Mouse (Mus musculus) MEL (cell line): ENCODE measurements at regions not wholly inside any gene's neighbourhood (a gene's known extent, or its start where the extent isn't known, plus 50 kb on each side); places are given as distances from the start of the nearest gene placed in this dataset.
"Not testable (repeated sequence)": the region's sequence is repeated elsewhere in the genome, so short reads cannot be mapped to it uniquely, and the experiment has no call there.

Experiments
- DNase-seq: peaks from one replicate; pipeline ENCODE4 v3.0.0; 2011; ENCODE audit warnings: low read depth, low spot score
- H3K27ac ChIP-seq: 2 replicates; pipeline ENCODE4 v1.5.1; 2012; ENCODE audit warnings: low read depth, mild to moderate bottlenecking, control low read depth, low read length, moderate library complexity; ENCODE audit not compliant: control insufficient read depth
- H3K27me3 ChIP-seq, 2 experiments: fragments of 150-350 bp in 1 of 2; sonication (generic) in 1 of 2; 2 replicates each; pipeline ENCODE4 v1.6.1; 2012; ENCODE audit warnings: low read length in 2 of 2, mild to moderate bottlenecking in 2 of 2, improper control_type of control experiment in 1 of 2, moderate library complexity in 1 of 2; ENCODE audit not compliant: insufficient read depth in 2 of 2, control insufficient read depth in 1 of 2
- H3K36me3 ChIP-seq, 2 experiments: 2 replicates each; pipeline ENCODE4 v1.6.1; 2012 to 2014; ENCODE audit warnings: low read length in 2 of 2, improper control_type of control experiment in 1 of 2, inconsistent platforms in 1 of 2, mild to moderate bottlenecking in 1 of 2; ENCODE audit not compliant: insufficient read depth in 2 of 2, control insufficient read depth in 1 of 2
- H3K4me1 ChIP-seq, 2 experiments: fragments of 150-350 bp in 1 of 2; sonication (generic) in 1 of 2; 2 replicates each; pipeline ENCODE4 v1.6.1; 2012; ENCODE audit warnings: low read length in 2 of 2, improper control_type of control experiment in 1 of 2, mild to moderate bottlenecking in 1 of 2; ENCODE audit not compliant: insufficient read depth in 2 of 2, control insufficient read depth in 1 of 2
- H3K4me3 ChIP-seq, 2 experiments: fragments of 150-350 bp in 1 of 2; sonication (generic) in 1 of 2; 2 replicates each; pipeline ENCODE4 v1.5.1; 2012; ENCODE audit warnings: low read depth in 2 of 2, low read length in 2 of 2, mild to moderate bottlenecking in 2 of 2, moderate library complexity in 2 of 2, control low read depth in 1 of 2, improper control_type of control experiment in 1 of 2; ENCODE audit not compliant: control insufficient read depth in 1 of 2, insufficient read depth in 1 of 2
- H3K79me2 ChIP-seq: 2 replicates; pipeline ENCODE4 v1.6.1; 2012; ENCODE audit warnings: mild to moderate bottlenecking, low read length, moderate library complexity; ENCODE audit not compliant: control insufficient read depth, poor library complexity, insufficient read depth
- H3K9ac ChIP-seq: 2 replicates; pipeline ENCODE4 v1.6.1; 2012; ENCODE audit warnings: low read depth, mild to moderate bottlenecking, control low read depth, low read length, moderate library complexity; ENCODE audit not compliant: control insufficient read depth, poor library complexity, severe bottlenecking
- H3K9me3 ChIP-seq: fragments of 150-350 bp; sonication (generic); replicated peaks from 2 replicates; pipeline ENCODE4 v1.6.1; 2012; ENCODE audit warnings: mild to moderate bottlenecking, low read length, improper control_type of control experiment, moderate library complexity; ENCODE audit not compliant: insufficient read depth
- CHD1 ChIP-seq: IDR thresholded peaks from 2 replicates; pipeline ENCODE4 v1.6.1; 2012; ENCODE audit warnings: low read depth, mild to moderate bottlenecking, inconsistent platforms, low read length, improper control_type of control experiment
- CTCF ChIP-seq, 3 experiments: IDR thresholded peaks in 2 of 3; conservative IDR thresholded peaks in 1 of 3; 2 replicates each; pipeline ENCODE4 v1.5.1; 2011 to 2012; ENCODE audit warnings: low read length in 3 of 3, low read depth in 2 of 3, mild to moderate bottlenecking in 2 of 3, improper control_type of control experiment in 1 of 3, inconsistent platforms in 1 of 3, mixed read lengths in 1 of 3, moderate library complexity in 1 of 3; ENCODE audit not compliant: control insufficient read depth in 1 of 3, insufficient read depth in 1 of 3, poor library complexity in 1 of 3, severe bottlenecking in 1 of 3
- ELF1 ChIP-seq: IDR thresholded peaks from 2 replicates; pipeline ENCODE4 v1.6.1; 2014; ENCODE audit warnings: low read depth, mild to moderate bottlenecking, inconsistent platforms, low read length, improper control_type of control experiment, moderate library complexity
- EP300 ChIP-seq, 2 experiments: IDR thresholded peaks; 2 replicates each; pipeline ENCODE4 v1.6.1; 2011; ENCODE audit warnings: improper control_type of control experiment in 2 of 2, low read length in 2 of 2, low read depth in 1 of 2, mild to moderate bottlenecking in 1 of 2
- GABPA ChIP-seq: IDR thresholded peaks from 2 replicates; pipeline ENCODE4 v1.6.1; 2012; ENCODE audit warnings: low read depth, mild to moderate bottlenecking, inconsistent platforms, low read length, improper control_type of control experiment, moderate library complexity
- GATA1 ChIP-seq: IDR thresholded peaks from 2 replicates; pipeline ENCODE4 v1.6.1; 2011; ENCODE audit warnings: low read depth, low read length, improper control_type of control experiment
- HCFC1 ChIP-seq: IDR thresholded peaks from 2 replicates; pipeline ENCODE4 v1.6.1; 2012; ENCODE audit warnings: low read depth, mild to moderate bottlenecking, inconsistent platforms, low read length, improper control_type of control experiment, moderate library complexity
- MEF2A ChIP-seq: IDR thresholded peaks from 2 replicates; pipeline ENCODE4 v1.6.1; 2014; ENCODE audit warnings: low read depth, mild to moderate bottlenecking, inconsistent platforms, low read length, improper control_type of control experiment; ENCODE audit not compliant: poor library complexity, insufficient replicate concordance, severe bottlenecking; ENCODE audit errors: extremely low read depth
- MXI1 ChIP-seq: IDR thresholded peaks from 2 replicates; pipeline ENCODE4 v1.6.1; 2011; ENCODE audit warnings: mild to moderate bottlenecking, low read depth, low read length, improper control_type of control experiment
- NELFE ChIP-seq: IDR thresholded peaks from 2 replicates; pipeline ENCODE4 v1.6.1; 2011; ENCODE audit warnings: low read depth, low read length, improper control_type of control experiment
- POLR2A ChIP-seq, 2 experiments: IDR thresholded peaks; 2 replicates each; pipeline ENCODE4 v1.6.1; 2011 to 2012; ENCODE audit warnings: low read length in 2 of 2, mild to moderate bottlenecking in 2 of 2, control low read depth in 1 of 2, improper control_type of control experiment in 1 of 2, low read depth in 1 of 2, moderate library complexity in 1 of 2; ENCODE audit not compliant: control insufficient read depth in 1 of 2, insufficient read depth in 1 of 2, poor library complexity in 1 of 2
- POLR2AphosphoS2 ChIP-seq: IDR thresholded peaks from 2 replicates; pipeline ENCODE4 v1.6.1; 2011; ENCODE audit warnings: low read length, improper control_type of control experiment
- POLR2AphosphoS5 ChIP-seq: IDR thresholded peaks from 2 replicates; pipeline ENCODE4 v1.6.1; 2012; ENCODE audit warnings: low read depth, borderline replicate concordance, mild to moderate bottlenecking, inconsistent platforms, low read length, moderate library complexity, mixed read lengths
- SIN3A ChIP-seq: IDR thresholded peaks from 2 replicates; pipeline ENCODE4 v1.6.1; 2012; ENCODE audit warnings: low read length, improper control_type of control experiment, inconsistent platforms
- SMC3 ChIP-seq: IDR thresholded peaks from 2 replicates; pipeline ENCODE4 v1.6.1; 2011; ENCODE audit warnings: low read depth, low read length, improper control_type of control experiment
- UBTF ChIP-seq: IDR thresholded peaks from 2 replicates; pipeline ENCODE4 v1.6.1; 2012; ENCODE audit warnings: low read depth, mild to moderate bottlenecking, inconsistent platforms, low read length, improper control_type of control experiment, moderate library complexity, borderline replicate concordance; ENCODE audit not compliant: insufficient read depth
- USF1 ChIP-seq: IDR thresholded peaks from 2 replicates; pipeline ENCODE4 v1.6.1; 2014; ENCODE audit warnings: low read depth, mild to moderate bottlenecking, inconsistent platforms, low read length, improper control_type of control experiment, moderate library complexity
- ZMIZ1 ChIP-seq: IDR thresholded peaks from 2 replicates; pipeline ENCODE4 v1.6.1; 2012; ENCODE audit warnings: low read depth, mild to moderate bottlenecking, inconsistent platforms, low read length, improper control_type of control experiment, moderate library complexity

DNA sequence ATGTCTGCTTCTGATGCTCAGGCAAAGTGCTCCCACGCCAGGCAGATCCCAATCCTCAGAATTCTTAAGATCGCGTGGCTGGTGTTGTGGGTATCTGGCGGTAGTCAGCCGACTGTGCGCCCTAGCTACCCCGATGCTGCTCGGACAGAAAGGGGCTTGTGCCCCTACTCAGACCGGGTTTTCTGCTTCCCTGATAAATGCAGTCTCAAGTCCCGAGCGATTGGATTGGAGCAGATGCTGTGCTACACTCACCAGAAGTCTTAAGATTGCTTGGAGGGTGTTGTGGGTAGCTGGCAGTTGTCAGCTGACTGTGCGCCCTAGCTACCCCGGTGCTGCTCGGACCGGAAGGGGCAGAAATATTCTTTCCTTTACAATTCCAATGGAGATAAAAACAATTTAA is 99.3 kb downstream of the Gm7489 start:
- not testable (repeated sequence) for H3K9ac ChIP-seq, H3K9me3 ChIP-seq, H3K4me3 ChIP-seq, DNase-seq, H3K36me3 ChIP-seq, H3K4me1 ChIP-seq, H3K27ac ChIP-seq, H3K27me3 ChIP-seq, H3K79me2 ChIP-seq

DNA sequence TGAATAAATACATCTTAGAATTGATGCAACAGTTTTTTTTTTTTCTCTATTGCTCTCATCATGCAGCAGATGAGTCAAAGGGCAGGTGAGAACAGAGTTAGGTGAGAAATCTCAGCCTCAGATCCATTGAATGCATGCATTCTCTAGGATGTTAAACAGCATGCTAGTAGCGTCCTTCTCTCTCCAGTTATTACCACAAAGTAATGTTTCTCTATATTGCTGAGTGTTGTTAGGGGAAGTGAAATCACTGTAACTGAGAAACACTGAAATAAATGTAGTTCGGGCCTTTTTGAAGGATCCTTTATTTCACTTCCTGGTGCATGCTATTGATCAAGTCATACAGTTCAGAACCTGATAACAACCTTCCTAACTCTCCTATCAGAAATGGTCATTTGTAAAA is 105.2 kb downstream of the Gm7489 start:
- Histone ChIP-seq H3K4me1 (no peaks in the 10 kb centered on the region), H3K36me3 (no peaks in the 10 kb centered on the region), H3K9ac (no peak overlapping the region), H3K79me2 (no peaks in the 10 kb centered on the region), H3K4me3 (no peak overlapping the region), H3K27me3 (no peaks in the 10 kb centered on the region), H3K9me3 (no peaks in the 10 kb centered on the region), H3K27ac (no peak overlapping the region)
- TF ChIP-seq SMC3, result no peak
- no peak for TF ChIP-seq ELF1
- no peak for TF ChIP-seq POLR2AphosphoS2
- no peak for TF ChIP-seq ZMIZ1
- no peak for TF ChIP-seq HCFC1
- no peak for TF ChIP-seq GABPA
- TF ChIP-seq CTCF (IDR thresholded peaks at IDR 0.05 in 2 of 3, conservative IDR thresholded peaks at IDR 0.05 in 1 of 3; ENCODE audit: control insufficient read depth in 1 of 3, insufficient read depth in 1 of 3, low read depth in 2 of 3, low read length in 3 of 3, poor library complexity in 1 of 3, severe bottlenecking in 1 of 3), result no peak
- TF ChIP-seq POLR2AphosphoS5, result no peak
- no peak for TF ChIP-seq MEF2A
- no peak for TF ChIP-seq GATA1
- TF ChIP-seq SIN3A, result no peak
- TF ChIP-seq USF1, result no peak
- TF ChIP-seq NELFE, result no peak
- no peak for DNase-seq

DNA sequence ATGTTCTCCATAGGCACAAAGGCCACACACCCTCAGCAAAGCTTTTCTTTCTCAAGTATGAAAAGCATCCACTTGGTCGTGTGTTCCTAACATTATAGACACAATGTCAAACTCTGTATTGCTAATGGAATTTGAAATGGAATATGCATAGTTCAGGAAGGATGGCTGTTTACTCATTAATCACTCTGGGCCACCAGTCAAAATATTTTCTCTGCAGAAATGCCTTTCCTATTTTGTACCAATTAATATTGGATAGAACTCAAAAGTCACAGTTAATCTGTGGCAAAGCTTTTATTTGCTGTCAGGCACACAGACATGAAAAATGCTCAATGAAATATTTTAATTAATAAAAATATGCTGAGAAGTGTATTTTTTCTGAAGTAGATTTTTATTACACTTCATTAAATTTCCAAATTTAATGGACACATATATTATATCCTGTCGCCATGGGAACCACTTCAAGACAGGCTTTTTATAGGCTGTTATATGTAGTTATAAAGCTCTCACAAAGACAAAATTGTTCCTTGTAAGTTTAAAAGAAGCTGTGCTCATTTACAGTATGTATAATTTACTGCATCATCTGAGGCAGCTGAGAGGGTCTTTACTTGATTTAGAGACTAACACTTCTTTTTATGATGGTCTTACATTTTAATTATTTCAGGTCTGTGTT is 110.6 kb downstream of the Gm7489 start:
- Histone ChIP-seq H3K4me3 (no peak overlapping the region), H3K27ac (no peak overlapping the region), H3K9me3 (no peaks in the 10 kb centered on the region), H3K79me2 (no peaks in the 10 kb centered on the region), H3K9ac (no peak overlapping the region), H3K4me1 (no peaks in the 10 kb centered on the region), H3K27me3 (no peaks in the 10 kb centered on the region), H3K36me3 (no peaks in the 10 kb centered on the region)
- no peak for DNase-seq
- TF ChIP-seq NELFE (no peak), CHD1 (no peak), MXI1 (no peak), UBTF (no peak), GATA1 (no peak), EP300 (IDR thresholded peaks at IDR 0.05; ENCODE audit: low read depth in 1 of 2, low read length in 2 of 2) (no peak), POLR2A (IDR thresholded peaks at IDR 0.05; ENCODE audit: control insufficient read depth in 1 of 2, insufficient read depth in 1 of 2, low read depth in 1 of 2, low read length in 2 of 2, poor library complexity in 1 of 2) (no peak)
